Mouse (Mus musculus): ENCODE data around the gene Fyn.

DNA sequence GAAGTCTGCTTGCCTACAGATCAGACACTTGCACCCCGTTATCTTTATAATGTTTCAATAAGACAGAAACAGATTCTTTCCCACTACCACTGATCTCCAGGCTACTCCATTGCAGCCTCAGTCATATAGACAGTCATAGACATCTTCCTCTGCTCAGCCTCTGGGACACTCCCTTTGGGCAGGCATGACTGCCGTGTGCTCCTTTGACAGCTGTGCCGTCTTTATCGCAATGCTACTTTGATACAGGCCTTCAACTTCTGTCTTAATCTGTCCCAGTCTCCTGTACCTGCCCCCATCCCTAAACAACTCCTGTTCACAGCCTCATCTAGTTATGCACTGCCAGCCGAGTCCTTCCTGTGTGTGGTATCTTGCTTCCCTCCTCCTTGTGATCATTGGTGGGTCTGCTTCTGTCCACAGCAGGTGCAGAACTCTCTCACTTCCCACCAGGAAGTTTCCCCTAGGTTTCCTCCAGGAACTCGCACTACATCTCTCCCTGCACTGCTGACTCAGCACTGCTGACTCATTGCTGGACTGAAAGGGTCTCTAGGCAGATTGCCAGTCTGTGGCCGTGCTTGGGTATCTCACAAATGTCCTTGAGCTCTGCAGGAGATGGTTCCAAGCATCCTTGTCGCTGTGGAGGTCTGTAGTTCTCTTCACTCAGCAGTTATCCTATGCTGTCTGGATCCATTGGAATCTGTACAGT is 43.4 kb downstream of the Fyn start:
- TF ChIP-seq CTCF (IDR thresholded peaks at IDR 0.05; ENCODE audit: low read depth) (no peak), EP300 (IDR thresholded peaks at IDR 0.05; ENCODE audit: low read depth) (no peak)

All from liver, postnatal 0 days (tissue).